ENCODE assay signal across 14 mouse cellular contexts in genomic region chr6:82872332-82872707, GRCm38 (mm10).
DNase-seq lines count a peak whose midpoint lies in the region; ATAC-seq and TF ChIP-seq lines count a peak whose summit lies in the region.
"Had no signal": no experiment of that assay in that cellular context is flagged by ENCODE, and none has a peak within 500 bp of the region (broad histone marks: within the 10 kb centered on the region; RNA-seq: fewer than 3 reads in every experiment).

No protein-coding gene starts in this region.

- TF ChIP-seq EP300 in MEL (IDR thresholded peaks at IDR 0.05; ENCODE audit: low read depth in 1 of 2, low read length in 2 of 2), result peak; percentile 90 to 94

- ATAC-seq in kidney, embryonic 14.5 days (ENCODE audit: low FRiP score, low TSS enrichment), result no peak
- ATAC-seq in hematopoietic stem cell, adult 5-6 weeks (replicated peaks in 1 of 2; ENCODE audit: insufficient read depth in 1 of 2, low FRiP score in 2 of 2, low TSS enrichment in 1 of 2, low read depth in 1 of 2, poor library complexity in 2 of 2, severe bottlenecking in 2 of 2), result peak; percentile 90
- ATAC-seq in monocyte, adult 5-6 weeks (replicated peaks; ENCODE audit: insufficient number of reproducible peaks, low FRiP score, low TSS enrichment, poor library complexity, severe bottlenecking), result peak; percentile 78; the same call in 1 of the 2 replicates

- H3K9ac ChIP-seq in kidney, embryonic 14.5 days (ENCODE audit: low read depth, low read length), result no peak overlapping the region
- peak overlapping the region; percentile 22 for H3K9ac ChIP-seq in MEL (ENCODE audit: control insufficient read depth, low read depth, low read length, poor library complexity, severe bottlenecking)

- H3K36me3 ChIP-seq in kidney, embryonic 14.5 days (ENCODE audit: control insufficient read depth, insufficient read depth, low read length), result no peaks in the 10 kb centered on the region
- H3K36me3 ChIP-seq in MEL (ENCODE audit: control insufficient read depth in 1 of 2, insufficient read depth in 2 of 2, low read length in 2 of 2), result peaks cover 0 to 15% of the 10 kb centered on the region in 2 experiments; a peak in 2 of 4 replicates
- H3K36me3 ChIP-seq: hindbrain, embryonic 10.5 days had no signal

- no peak for TF ChIP-seq CTCF in MEL (IDR thresholded peaks at IDR 0.05 in 2 of 3, conservative IDR thresholded peaks at IDR 0.05 in 1 of 3; ENCODE audit: control insufficient read depth in 1 of 3, insufficient read depth in 1 of 3, low read depth in 2 of 3, low read length in 3 of 3, poor library complexity in 1 of 3, severe bottlenecking in 1 of 3)
- no peak for TF ChIP-seq CTCF in cerebellum, adult 2 months (IDR thresholded peaks at IDR 0.05; ENCODE audit: borderline replicate concordance, insufficient read depth, low read depth, low read length)

- no peaks in the 10 kb centered on the region for H3K79me2 ChIP-seq in MEL (ENCODE audit: control insufficient read depth, insufficient read depth, low read length, poor library complexity)

- no peaks in the 10 kb centered on the region for H3K27me3 ChIP-seq in kidney, embryonic 14.5 days (ENCODE audit: control insufficient read depth, insufficient read depth, low read length)
- no peaks in the 10 kb centered on the region for H3K27me3 ChIP-seq in MEL (ENCODE audit: control insufficient read depth in 1 of 2, insufficient read depth in 2 of 2, low read length in 2 of 2)
- no peaks in the 10 kb centered on the region for H3K27me3 ChIP-seq in cerebellum, adult 2 months (ENCODE audit: control insufficient read depth, insufficient read depth, low read length)

- H3K4me1 ChIP-seq in kidney, embryonic 14.5 days (ENCODE audit: control insufficient read depth, insufficient read depth, low read length), result no peaks in the 10 kb centered on the region
- peaks cover 11 to 17% of the 10 kb centered on the region in 2 experiments for H3K4me1 ChIP-seq in MEL (ENCODE audit: control insufficient read depth in 1 of 2, insufficient read depth in 2 of 2, low read length in 2 of 2)
- no peaks in the 10 kb centered on the region for H3K4me1 ChIP-seq in cerebellum, adult 2 months (ENCODE audit: control insufficient read depth, insufficient read depth, low read length)

- 81% methylated on average over 6 of the region's 6 CpGs for WGBS in kidney, embryonic 14.5 days
- WGBS in cerebellum, adult 2 months, result 87% methylated on average over 6 of the region's 6 CpGs

- H3K4me2 ChIP-seq in kidney, embryonic 14.5 days (replicated peaks; ENCODE audit: low read depth, low read length), result no peak overlapping the region

- TF ChIP-seq RAD21 in MEL (IDR thresholded peaks at IDR 0.05; ENCODE audit: low read depth, low read length), result no peak

- H3K4me3 ChIP-seq in kidney, embryonic 14.5 days (ENCODE audit: low read length), result no peak overlapping the region
- peak overlapping the region; percentile 25 to 43; a peak in 2 of 4 replicates for H3K4me3 ChIP-seq in MEL (ENCODE audit: control insufficient read depth in 1 of 2, insufficient read depth in 1 of 2, low read depth in 2 of 2, low read length in 2 of 2)
- no peak overlapping the region for H3K4me3 ChIP-seq in cerebellum, adult 2 months (replicated peaks; ENCODE audit: insufficient read depth, low read depth, low read length)
- H3K4me3 ChIP-seq: erythroblast, embryonic 14.5 days; hindbrain, embryonic 10.5 days had no signal

- H3K27ac ChIP-seq in kidney, embryonic 14.5 days (ENCODE audit: low read depth, low read length), result peak overlapping the region; percentile 24; the same call in 1 of the 2 replicates
- H3K27ac ChIP-seq in MEL (ENCODE audit: control insufficient read depth, low read depth, low read length), result peak overlapping the region; percentile 96
- no peak overlapping the region for H3K27ac ChIP-seq in cerebellum, adult 2 months (ENCODE audit: insufficient read depth, low read length)
- H3K27ac ChIP-seq: hindbrain, embryonic 10.5 days had no signal

- DNase-seq in kidney, postnatal 36 days, result no peak
- DNase-seq in MEL (ENCODE audit: low read depth, low spot score), result peak; percentile 94
- no peak for DNase-seq in cerebellum, adult 18-20 months
- no peak for DNase-seq in kidney, postnatal 10 days
- no peak for DNase-seq in cerebellum, adult 2 months
- DNase-seq: cerebellum, adult 11-12 months; gastrocnemius, postnatal 14 days; left cerebral cortex, postnatal 4 days; right cerebral cortex, postnatal 14 days had no signal

- no peak for TF ChIP-seq POLR2A in MEL (IDR thresholded peaks at IDR 0.05; ENCODE audit: control insufficient read depth in 1 of 2, insufficient read depth in 1 of 2, low read depth in 1 of 2, low read length in 2 of 2, poor library complexity in 1 of 2)
- TF ChIP-seq POLR2A in cerebellum, adult 2 months (IDR thresholded peaks at IDR 0.05; ENCODE audit: borderline replicate concordance, insufficient read depth, low read length), result no peak

- no peaks in the 10 kb centered on the region for H3K9me3 ChIP-seq in kidney, embryonic 14.5 days (ENCODE audit: control insufficient read depth, low read length)
- no peaks in the 10 kb centered on the region for H3K9me3 ChIP-seq in MEL (replicated peaks; ENCODE audit: insufficient read depth, low read length)
- H3K9me3 ChIP-seq: hindbrain, embryonic 10.5 days had no signal

TF ChIP-seq in MEL, 35 proteins besides CTCF, POLR2A, EP300 and RAD21:
- no peak for TF ChIP-seq NELFE (IDR thresholded peaks at IDR 0.05; ENCODE audit: low read depth, low read length)
- peak; percentile 91 for TF ChIP-seq MAX (IDR thresholded peaks at IDR 0.05; ENCODE audit: low read length)
- no peak for TF ChIP-seq CHD1 (IDR thresholded peaks at IDR 0.05; ENCODE audit: low read depth, low read length)
- TF ChIP-seq USF1 (IDR thresholded peaks at IDR 0.05; ENCODE audit: low read depth, low read length), result no peak
- TF ChIP-seq POLR2AphosphoS5 (IDR thresholded peaks at IDR 0.05; ENCODE audit: borderline replicate concordance, low read depth, low read length), result no peak
- TF ChIP-seq ZMIZ1 (IDR thresholded peaks at IDR 0.05; ENCODE audit: low read depth, low read length), result 0 out of 2 replicates have a peak, but pooled peaks have one; percentile 20
- TF ChIP-seq GABPA (IDR thresholded peaks at IDR 0.05; ENCODE audit: low read depth, low read length), result 0 out of 2 replicates have a peak, but pooled peaks have one; percentile 7
- TF ChIP-seq TBP (IDR thresholded peaks at IDR 0.05; ENCODE audit: low read depth, low read length), result no peak
- TF ChIP-seq MAZ (IDR thresholded peaks at IDR 0.05; ENCODE audit: low read depth, low read length), result no peak
- TF ChIP-seq HCFC1 (IDR thresholded peaks at IDR 0.05; ENCODE audit: low read depth, low read length), result 0 out of 2 replicates have a peak, but pooled peaks have one; percentile 17
- TF ChIP-seq MEF2A (IDR thresholded peaks at IDR 0.05; ENCODE audit: extremely low read depth, insufficient replicate concordance, low read depth, low read length, poor library complexity, severe bottlenecking), result peak; percentile 7; the same call in 1 of the 2 replicates
- no peak; the same call in 1 of the 2 replicates for TF ChIP-seq ELF1 (IDR thresholded peaks at IDR 0.05; ENCODE audit: low read depth, low read length)
- no peak for TF ChIP-seq ZC3H11A (IDR thresholded peaks at IDR 0.05; ENCODE audit: low read depth, low read length)
- TF ChIP-seq RCOR1 (IDR thresholded peaks at IDR 0.05; ENCODE audit: low read depth, low read length), result peak; percentile 90
- TF ChIP-seq NRF1 (IDR thresholded peaks at IDR 0.05; ENCODE audit: insufficient read depth, low read depth, low read length, poor library complexity, severe bottlenecking), result no peak
- 0 out of 2 replicates have a peak, but pooled peaks have one; percentile 24 for TF ChIP-seq KAT2A (conservative IDR thresholded peaks at IDR 0.05; ENCODE audit: low read depth, low read length)
- peak; percentile 95 for TF ChIP-seq SIN3A (IDR thresholded peaks at IDR 0.05; ENCODE audit: low read length)
- TF ChIP-seq TAL1 (IDR thresholded peaks at IDR 0.05; ENCODE audit: low read length), result peak; percentile 53
- 0 out of 2 replicates have a peak, but pooled peaks have one; percentile 41 for TF ChIP-seq POLR2AphosphoS2 (IDR thresholded peaks at IDR 0.05; ENCODE audit: low read length)
- peak; percentile 82 for TF ChIP-seq BHLHE40 (IDR thresholded peaks at IDR 0.05; ENCODE audit: borderline replicate concordance, low read depth, low read length)
- no peak for TF ChIP-seq USF2 (IDR thresholded peaks at IDR 0.05; ENCODE audit: borderline replicate concordance in 1 of 2, insufficient read depth in 1 of 2, low read depth in 1 of 2, low read length in 2 of 2)
- peak; percentile 97 for TF ChIP-seq GATA1 (IDR thresholded peaks at IDR 0.05; ENCODE audit: low read depth, low read length)
- TF ChIP-seq MXI1 (IDR thresholded peaks at IDR 0.05; ENCODE audit: low read depth, low read length), result peak; percentile 83
- no peak; the same call in 1 of the 2 replicates for TF ChIP-seq JUND (IDR thresholded peaks at IDR 0.05; ENCODE audit: low read depth, low read length)
- TF ChIP-seq UBTF (IDR thresholded peaks at IDR 0.05; ENCODE audit: borderline replicate concordance, insufficient read depth, low read depth, low read length), result no peak
- TF ChIP-seq ZNF384 (IDR thresholded peaks at IDR 0.05; ENCODE audit: low read depth, low read length), result no peak
- TF ChIP-seq MYC (IDR thresholded peaks at IDR 0.05; ENCODE audit: low read depth, low read length), result peak; percentile 92
- no peak for TF ChIP-seq CHD2 (IDR thresholded peaks at IDR 0.05; ENCODE audit: low read length)
- peak; percentile 81 for TF ChIP-seq MAFK (IDR thresholded peaks at IDR 0.05; ENCODE audit: borderline replicate concordance, low read depth, low read length)
- no peak for TF ChIP-seq SMC3 (IDR thresholded peaks at IDR 0.05; ENCODE audit: low read depth, low read length)
- TF ChIP-seq TCF12 (IDR thresholded peaks at IDR 0.05; ENCODE audit: low read depth, low read length), result peak; percentile 89
- TF ChIP-seq E2F4 (IDR thresholded peaks at IDR 0.05; ENCODE audit: borderline replicate concordance, low read depth, low read length), result 0 out of 2 replicates have a peak, but pooled peaks have one; percentile 54
- TF ChIP-seq MYB (IDR thresholded peaks at IDR 0.05; ENCODE audit: low read depth, low read length), result peak; percentile 68; the same call in 1 of the 2 replicates
- peak; percentile 99 for TF ChIP-seq ETS1 (IDR thresholded peaks at IDR 0.05; ENCODE audit: low read depth, low read length)
- TF ChIP-seq ZKSCAN1 (IDR thresholded peaks at IDR 0.05; ENCODE audit: low read depth, low read length), result no peak

Comparison
In these comparisons a context has a peak if more than half of its experiments do, and no peak if none do; other contexts are left out.
1. H3K4me3 ChIP-seq: peak in MEL (2 of 2); none in kidney, embryonic 14.5 days (single experiment) and cerebellum, adult 2 months (single experiment).